26 mouse cellular contexts compared by ENCODE assay signal in the genomic region with DNA sequence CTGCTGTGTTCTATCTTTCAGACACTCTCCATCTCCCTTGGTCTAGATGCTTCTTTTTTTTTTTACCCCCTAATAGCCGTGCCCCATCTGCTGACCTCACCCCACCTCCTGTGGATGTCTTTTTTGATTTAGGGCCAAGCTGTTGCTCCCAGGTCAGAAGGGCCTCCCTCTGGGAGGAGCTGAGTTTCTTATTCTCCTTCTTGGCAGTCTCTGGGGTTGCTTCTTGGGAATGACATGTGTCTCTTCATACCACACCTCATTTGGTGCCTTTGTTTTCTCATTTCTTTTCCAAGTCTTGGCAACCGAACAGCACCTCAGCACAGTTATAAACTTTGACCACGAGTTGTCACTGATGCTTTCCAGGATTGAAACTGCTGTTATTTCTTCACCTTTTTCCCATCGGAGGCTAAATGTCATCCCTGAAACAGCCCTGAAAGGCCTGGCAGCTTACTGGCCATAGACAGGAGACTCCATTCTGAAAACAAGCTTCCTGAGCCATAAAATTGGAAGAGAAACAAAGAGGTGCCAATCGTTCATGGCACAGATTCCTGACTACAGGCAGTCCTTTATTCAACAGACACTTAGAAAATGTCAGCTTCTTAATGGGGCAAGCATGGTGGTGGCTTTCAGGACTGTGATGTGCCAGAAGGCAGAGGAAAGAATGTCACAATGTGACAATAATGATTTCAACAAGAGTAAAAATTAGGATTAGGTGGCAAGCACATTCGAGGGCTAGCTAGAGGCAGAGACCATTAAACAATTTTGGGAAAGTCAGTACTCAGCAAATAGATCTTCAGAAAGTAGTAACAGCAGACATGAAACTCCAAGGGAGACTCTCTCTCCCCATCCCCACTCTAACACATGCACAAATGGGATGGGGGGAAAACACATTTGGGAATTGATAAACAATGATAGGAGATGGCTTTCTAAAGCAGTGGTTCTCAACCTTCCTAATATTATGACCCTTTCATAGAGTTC.
DNase-seq lines count a peak whose midpoint lies in the region; ATAC-seq and TF ChIP-seq lines count a peak whose summit lies in the region.
"Had no signal": no experiment of that assay in that cellular context is flagged by ENCODE, and none has a peak within 500 bp of the region (broad histone marks: within the 10 kb centered on the region; RNA-seq: fewer than 3 reads in every experiment).

No protein-coding gene starts in this region.

- H3K36me3 ChIP-seq in neural tube, embryonic 15.5 days, result no peaks in the 10 kb centered on the region
- H3K36me3 ChIP-seq in forebrain, embryonic 11.5 days (ENCODE audit: control insufficient read depth, insufficient read depth, low read length), result no peaks in the 10 kb centered on the region
- H3K36me3 ChIP-seq: forebrain, embryonic 10.5 days; limb, embryonic 12.5 days; midbrain, embryonic 15.5 days; stomach, embryonic 15.5 days had no signal

- no peaks in the 10 kb centered on the region for H3K9me3 ChIP-seq in neural tube, embryonic 15.5 days (replicated peaks)
- no peaks in the 10 kb centered on the region for H3K9me3 ChIP-seq in forebrain, embryonic 11.5 days (ENCODE audit: control insufficient read depth, low read length)
- H3K9me3 ChIP-seq: forebrain, embryonic 10.5 days; limb, embryonic 12.5 days; midbrain, embryonic 15.5 days; stomach, embryonic 15.5 days had no signal

- DNase-seq in neural tube, embryonic 10.5 days (ENCODE audit: extremely low spot score, low spot score), result peak; percentile 30
- peak; percentile 17 to 35 for DNase-seq in lung, adult 18-20 months
- peak; percentile 43 for DNase-seq in lung, postnatal 14 days
- no peak for DNase-seq in forebrain, embryonic 11.5 days (ENCODE audit: low spot score)
- DNase-seq in layer of hippocampus, adult 2 months (ENCODE audit: low spot score in 2 of 2), result no peak
- DNase-seq: B cell, adult 2 months; cerebellum, postnatal 10 days; gastrocnemius, postnatal 36 days; heart, postnatal 10 days; kidney, adult 8-10 months; kidney, postnatal 14 days; layer of hippocampus, adult 9-11 months; right cerebral cortex, postnatal 25 days; thymus, adult 2 months had no signal

- TF ChIP-seq CTCF in layer of hippocampus, adult 2 months (conservative IDR thresholded peaks at IDR 0.05), result no peak

- no peaks in the 10 kb centered on the region for H3K27me3 ChIP-seq in neural tube, embryonic 15.5 days (replicated peaks)
- no peaks in the 10 kb centered on the region for H3K27me3 ChIP-seq in forebrain, embryonic 11.5 days (ENCODE audit: control insufficient read depth, insufficient read depth, low read length)
- H3K27me3 ChIP-seq: limb, embryonic 12.5 days; megakaryocyte, embryonic 14.5 days; midbrain, embryonic 15.5 days; stomach, embryonic 15.5 days had no signal

- H3K4me3 ChIP-seq in neural tube, embryonic 15.5 days (replicated peaks), result no peak overlapping the region
- no peak overlapping the region for H3K4me3 ChIP-seq in forebrain, embryonic 11.5 days (ENCODE audit: low read depth, low read length)
- no peak overlapping the region for H3K4me3 ChIP-seq in layer of hippocampus, adult 2 months
- H3K4me3 ChIP-seq: forebrain, embryonic 10.5 days; left cerebral cortex, adult 2 months; limb, embryonic 12.5 days; megakaryocyte, embryonic 14.5 days; midbrain, embryonic 15.5 days; myocyte; stomach, embryonic 15.5 days had no signal

- no peak for ATAC-seq in neural tube, embryonic 15.5 days (ENCODE audit: low FRiP score)
- ATAC-seq in forebrain, embryonic 11.5 days (replicated peaks; ENCODE audit: low FRiP score), result no peak
- no peak for ATAC-seq in CD4-positive, CD25-positive, alpha-beta regulatory T cell, adult 4 months
- ATAC-seq: inflammation-experienced regulatory T-cells, adult 6 months; midbrain, embryonic 15.5 days had no signal

- H3K9ac ChIP-seq in neural tube, embryonic 15.5 days (replicated peaks), result no peak overlapping the region
- no peak overlapping the region for H3K9ac ChIP-seq in forebrain, embryonic 11.5 days (ENCODE audit: low read length)
- H3K9ac ChIP-seq: limb, embryonic 12.5 days; liver, embryonic 14.5 days; midbrain, embryonic 15.5 days; stomach, embryonic 15.5 days had no signal

- no peak overlapping the region for H3K4me2 ChIP-seq in neural tube, embryonic 15.5 days
- H3K4me2 ChIP-seq in forebrain, embryonic 11.5 days (ENCODE audit: low read depth, low read length, severe bottlenecking), result no peak overlapping the region
- H3K4me2 ChIP-seq: heart, embryonic 11.5 days; limb, embryonic 12.5 days; midbrain, embryonic 15.5 days; stomach, embryonic 15.5 days had no signal

- H3K4me1 ChIP-seq in neural tube, embryonic 15.5 days, result no peaks in the 10 kb centered on the region
- H3K4me1 ChIP-seq in forebrain, embryonic 11.5 days (replicated peaks; ENCODE audit: control insufficient read depth, insufficient read depth, low read length), result no peaks in the 10 kb centered on the region
- H3K4me1 ChIP-seq: limb, embryonic 12.5 days; megakaryocyte, embryonic 14.5 days; midbrain, embryonic 15.5 days; stomach, embryonic 15.5 days had no signal

- H3K27ac ChIP-seq in neural tube, embryonic 15.5 days (replicated peaks), result no peak overlapping the region
- H3K27ac ChIP-seq in forebrain, embryonic 11.5 days (ENCODE audit: low read depth, low read length), result no peak overlapping the region
- no peak overlapping the region for H3K27ac ChIP-seq in layer of hippocampus, adult 2 months
- H3K27ac ChIP-seq: forebrain, embryonic 10.5 days; left cerebral cortex, adult 2 months; limb, embryonic 12.5 days; liver, embryonic 14.5 days; midbrain, embryonic 15.5 days; stomach, embryonic 15.5 days had no signal

- 18% methylated on average over 6 of the region's 6 CpGs for WGBS in neural tube, embryonic 15.5 days
- 61% methylated on average over 6 of the region's 6 CpGs for WGBS in forebrain, embryonic 11.5 days

Comparison
In these comparisons a context has a peak if more than half of its experiments do, and no peak if none do; other contexts are left out.
1. DNase-seq: peak in neural tube, embryonic 10.5 days (single experiment), lung, adult 18-20 months (2 of 2) and lung, postnatal 14 days (single experiment); none in forebrain, embryonic 11.5 days (single experiment) and layer of hippocampus, adult 2 months (0 of 2).